Mouse (Mus musculus) midbrain, embryonic 12.5 days (tissue): ENCODE results near the gene Plpp2. TPM values are rescaled to one million over a fixed set of nuclear protein-coding genes. Genes with fewer than 3 reads are reported as not detected.
A peak's percentile ranks its signal among the peaks of the same experiment; 100 is the strongest.

Source experiments
- ATAC-seq: fragments of 200-750 bp; cut with Nextera tagmentation; 2 replicates; pipeline ENCODE4 v1.8.0; 2017; ENCODE audit warnings: low read depth, moderate TSS enrichment, moderate library complexity; ENCODE audit not compliant: low FRiP score
- H3K27ac ChIP-seq: fragments of 300-500 bp; sonication (generic); replicated peaks from 2 replicates; pipeline ENCODE4 v1.5.1; 2016; ENCODE audit warnings: mild to moderate bottlenecking
- H3K27me3 ChIP-seq: fragments of 300-500 bp; sonication (generic); 2 replicates; pipeline ENCODE4 v1.6.1; 2016; ENCODE audit warnings: mild to moderate bottlenecking
- H3K36me3 ChIP-seq: fragments of 300-500 bp; sonication (generic); 2 replicates; pipeline ENCODE4 v1.6.1; 2016
- H3K4me1 ChIP-seq: fragments of 300-500 bp; sonication (generic); 2 replicates; pipeline ENCODE4 v1.6.1; 2016
- H3K4me2 ChIP-seq: fragments of 300-500 bp; sonication (generic); replicated peaks from 2 replicates; pipeline ENCODE4 v1.6.1; 2016; ENCODE audit warnings: mild to moderate bottlenecking, moderate library complexity
- H3K4me3 ChIP-seq: fragments of 300-500 bp; sonication (generic); 2 replicates; pipeline ENCODE4 v1.5.1; 2016; ENCODE audit warnings: mild to moderate bottlenecking
- H3K9ac ChIP-seq: fragments of 300-500 bp; sonication (generic); replicated peaks from 2 replicates; pipeline ENCODE4 v1.6.1; 2016; ENCODE audit warnings: mild to moderate bottlenecking, moderate library complexity
- H3K9me3 ChIP-seq: fragments of 300-500 bp; sonication (generic); 2 replicates; pipeline ENCODE4 v1.6.1; 2016; ENCODE audit warnings: mild to moderate bottlenecking
- WGBS: fragments of 180-500 bp; shearing (Covaris S2); methylation state at CpG from one replicate; pipeline ENCODE4 v1.1.7; 2016; 5-methylcytosine and 5-hydroxymethylcytosine counted together
- microRNA-seq: library from miRNA; unstranded; fragments of <30 nt; microRNA quantifications from one replicate; pipeline ENCODE4, GENCODE M21; 2017
- polyA plus RNA-seq: library from polyadenylated mRNA; unstranded; fragments of >200 nt; fragmentation: Nextera tagmentation; extraction: Ambion mirVana; gene quantifications from 2 replicates; pipeline ENCODE4 v1.2.1, GENCODE M21; 2016

Gene Plpp2
- polyA plus RNA-seq, 1 experiment from 2014 or later: 11.0 TPM

DNA sequence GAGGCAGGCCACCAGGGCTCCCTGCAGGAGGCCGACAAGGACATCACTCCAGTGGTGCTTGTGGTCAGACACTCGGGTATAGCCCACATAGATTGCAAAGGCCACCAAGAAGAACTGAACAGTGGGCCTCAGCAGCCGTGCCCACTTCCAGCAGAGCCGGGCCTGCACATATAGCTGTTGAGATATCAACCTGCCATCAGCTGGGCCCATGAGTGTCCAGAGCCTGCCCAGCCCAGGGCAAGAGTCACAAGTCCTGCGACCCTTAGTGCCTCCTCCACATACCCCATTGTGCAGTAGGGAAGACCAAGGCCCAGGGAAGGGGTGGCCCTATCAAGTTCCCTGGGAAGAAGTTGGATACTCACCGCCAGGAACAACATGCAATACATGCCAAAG, 6.1 kb downstream of the Plpp2 start:
- H3K36me3 ChIP-seq: no peaks in the 10 kb centered on the region
- no peak overlapping the region for H3K4me2 ChIP-seq
- no peak for ATAC-seq
- 91% methylated on average over 6 of the region's 6 CpGs for WGBS
- no peaks in the 10 kb centered on the region for H3K9me3 ChIP-seq
- no peaks in the 10 kb centered on the region for H3K4me1 ChIP-seq
- no peak overlapping the region for H3K9ac ChIP-seq
- no peak overlapping the region for H3K4me3 ChIP-seq
- H3K27me3 ChIP-seq: 0 out of 2 replicates have a peak, but pooled peaks cover 3% of the 10 kb centered on the region
- H3K27ac ChIP-seq: no peak overlapping the region

DNA sequence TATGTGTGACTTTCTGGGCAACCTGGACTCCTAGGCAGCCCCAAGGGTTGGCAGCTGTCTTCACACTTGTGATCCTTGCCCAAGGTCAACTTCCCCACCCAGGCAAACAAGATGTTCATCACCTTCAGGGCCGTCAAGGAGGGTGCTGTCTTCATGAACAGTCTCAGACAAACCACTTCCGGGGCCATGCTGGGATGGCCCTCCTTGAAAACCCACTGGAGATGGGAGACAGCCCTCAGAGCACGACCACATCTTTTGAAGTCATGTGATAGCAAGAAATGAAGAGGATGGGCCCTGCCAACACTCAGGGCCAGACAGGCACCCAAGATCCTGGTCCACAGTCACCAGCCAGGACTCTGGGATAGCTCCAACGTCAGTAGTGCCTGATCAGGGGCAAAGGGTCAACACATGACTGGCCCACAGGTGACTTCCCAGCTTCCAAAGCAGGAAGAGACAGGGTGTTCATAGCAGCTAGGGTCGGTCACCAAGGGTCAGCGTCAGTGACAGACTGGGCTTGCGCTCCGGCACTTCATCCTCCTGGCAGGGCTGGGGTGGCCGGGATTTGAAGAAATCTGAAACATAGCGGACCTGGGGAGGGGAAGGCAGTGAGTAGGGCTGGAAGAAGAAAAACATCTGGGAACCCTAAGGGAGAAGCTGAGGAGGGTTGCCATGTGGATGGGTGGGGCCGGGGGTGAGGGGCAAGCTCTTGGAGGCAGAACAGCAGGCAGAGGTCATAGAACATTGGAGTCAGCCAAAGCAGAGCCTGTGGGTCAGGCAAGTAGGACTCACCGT, 6.7 kb downstream of the Plpp2 start:
- no peaks in the 10 kb centered on the region for H3K27me3 ChIP-seq
- H3K4me2 ChIP-seq: no peak overlapping the region
- no peak for ATAC-seq
- no peaks in the 10 kb centered on the region for H3K36me3 ChIP-seq
- 89% methylated on average over 12 of the region's 12 CpGs for WGBS
- H3K9ac ChIP-seq: no peak overlapping the region
- H3K4me3 ChIP-seq: no peak overlapping the region
- no peaks in the 10 kb centered on the region for H3K4me1 ChIP-seq
- no peaks in the 10 kb centered on the region for H3K9me3 ChIP-seq
- H3K27ac ChIP-seq: no peak overlapping the region

- Histone ChIP-seq H3K9ac (no peak overlapping the region), H3K27me3 (no peaks in the 10 kb centered on the region), H3K4me1 (no peaks in the 10 kb centered on the region), H3K4me2 (no peak overlapping the region), H3K9me3 (no peaks in the 10 kb centered on the region), H3K36me3 (no peaks in the 10 kb centered on the region), H3K27ac (no peak overlapping the region), H3K4me3 (no peak overlapping the region)
- ATAC-seq: no peak
- WGBS: 90% methylated on average over 8 of the region's 8 CpGs
These were observed 7.9 kb downstream of the Plpp2 start for GRCm38 (mm10) chr10:79525456-79526325.

DNA sequence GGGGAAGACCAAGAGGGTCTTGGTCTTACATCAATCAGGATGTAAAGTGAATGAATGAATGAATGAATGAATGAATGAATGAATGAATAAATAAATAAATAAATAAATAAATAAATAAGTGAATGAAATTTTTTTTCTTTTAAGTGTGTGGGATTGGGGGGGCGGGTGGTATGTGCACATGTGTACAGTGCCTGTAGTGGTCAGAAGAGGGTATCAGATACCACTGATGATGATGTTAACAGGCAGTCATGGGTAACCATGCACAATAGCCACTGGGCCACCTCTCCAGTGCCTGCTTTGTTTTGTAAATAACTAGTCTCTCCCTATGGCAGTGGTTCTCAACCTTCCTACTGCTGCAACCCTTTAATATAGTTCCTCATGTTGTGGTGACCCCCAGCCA, 9.2 kb downstream of the Plpp2 start:
- Histone ChIP-seq H3K4me3 (no peak overlapping the region), H3K9ac (no peak overlapping the region), H3K9me3 (no peaks in the 10 kb centered on the region), H3K4me2 (no peak overlapping the region), H3K27me3 (no peaks in the 10 kb centered on the region), H3K36me3 (no peaks in the 10 kb centered on the region), H3K4me1 (no peaks in the 10 kb centered on the region), H3K27ac (no peak overlapping the region)
- ATAC-seq: peak; percentile 52; the same call in 1 of the 2 replicates
- 64% methylated on average over 1 of the region's 1 CpGs for WGBS

- Histone ChIP-seq H3K4me1 (no peaks in the 10 kb centered on the region), H3K27ac (no peak overlapping the region), H3K4me2 (no peak overlapping the region), H3K9ac (no peak overlapping the region), H3K9me3 (no peaks in the 10 kb centered on the region), H3K27me3 (no peaks in the 10 kb centered on the region), H3K4me3 (no peak overlapping the region), H3K36me3 (no peaks in the 10 kb centered on the region)
- WGBS: 87% methylated on average over 2 of the region's 2 CpGs
- no peak for ATAC-seq
These were observed 26.9 kb downstream of the Plpp2 start for GRCm38 (mm10) chr10:79506709-79507108.

DNA sequence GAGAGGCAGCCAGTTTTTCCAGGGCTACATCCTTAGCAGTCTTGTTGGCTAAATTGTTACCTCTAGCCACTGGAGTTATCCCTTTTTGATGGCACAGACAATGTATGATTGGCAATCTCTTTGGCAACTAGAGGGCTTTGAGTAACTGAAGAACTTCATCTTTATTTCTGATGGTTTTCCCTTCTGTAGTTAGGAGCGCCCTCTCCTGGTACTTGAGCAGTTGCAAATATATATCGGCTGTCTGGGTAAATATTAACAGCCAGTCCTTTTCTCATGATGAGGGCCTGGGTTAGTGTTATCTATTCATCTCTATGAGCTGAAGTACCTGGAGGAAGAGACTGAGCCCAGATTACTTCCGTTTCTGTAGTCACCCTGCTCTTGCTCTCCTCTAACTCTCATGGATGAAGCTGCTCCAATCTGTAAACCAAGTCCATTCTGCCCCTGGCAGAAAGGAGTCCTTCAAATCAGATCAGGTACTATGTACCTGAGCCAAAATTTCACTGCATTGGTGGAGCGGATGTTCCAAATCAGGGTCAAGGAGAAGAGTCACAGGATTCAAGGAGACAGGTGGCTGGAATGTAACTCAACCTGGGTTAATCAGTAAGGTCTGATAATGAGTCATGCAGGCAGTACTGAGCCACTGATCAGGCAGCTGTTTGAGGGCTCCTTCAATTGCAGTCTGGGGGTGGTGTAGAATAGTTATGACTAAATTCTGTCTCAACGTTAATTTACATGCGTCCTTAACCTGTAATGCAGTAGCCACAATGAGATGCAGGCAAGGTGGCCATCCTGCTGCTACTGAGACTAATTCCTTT, 30.6 kb downstream of the Plpp2 start:
- Histone ChIP-seq H3K9ac (no peak overlapping the region), H3K36me3 (no peaks in the 10 kb centered on the region), H3K27me3 (no peaks in the 10 kb centered on the region), H3K27ac (no peak overlapping the region), H3K9me3 (no peaks in the 10 kb centered on the region), H3K4me3 (no peak overlapping the region), H3K4me2 (no peak overlapping the region), H3K4me1 (no peaks in the 10 kb centered on the region)
- no peak for ATAC-seq
- 66% methylated on average over 6 of the region's 6 CpGs for WGBS

DNA sequence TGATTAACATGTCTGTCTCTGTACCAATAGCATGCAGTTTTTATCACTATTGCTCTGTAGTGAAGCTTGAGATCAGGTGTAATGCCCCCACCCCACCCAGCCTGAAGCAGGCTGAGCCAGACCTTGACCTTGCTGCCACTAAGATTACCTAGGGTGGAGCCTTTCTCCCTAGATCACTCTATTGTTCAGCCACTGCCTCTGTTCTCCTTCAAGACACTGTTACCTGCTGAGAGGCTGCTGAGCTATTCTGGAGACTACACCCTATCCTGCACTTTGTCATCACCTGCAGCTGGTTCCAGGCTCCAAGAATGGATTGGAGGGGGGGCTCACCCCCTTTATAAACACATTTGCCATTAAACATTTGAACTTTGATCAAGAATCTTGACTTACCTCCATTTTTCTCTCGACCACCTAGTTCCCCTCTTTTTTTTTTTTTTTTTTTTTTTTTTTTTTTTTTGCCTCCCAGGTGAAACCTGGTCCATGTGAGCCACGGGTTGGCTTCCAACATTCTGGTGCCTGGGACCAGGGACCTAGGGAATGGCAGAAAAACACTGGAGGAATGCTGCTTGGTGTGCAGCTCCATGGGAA, 36.8 kb downstream of the Plpp2 start:
- no peak overlapping the region for H3K4me3 ChIP-seq
- H3K27me3 ChIP-seq: no peaks in the 10 kb centered on the region
- no peaks in the 10 kb centered on the region for H3K4me1 ChIP-seq
- ATAC-seq: no peak
- no peaks in the 10 kb centered on the region for H3K9me3 ChIP-seq
- no peak overlapping the region for H3K4me2 ChIP-seq
- no peak overlapping the region for H3K9ac ChIP-seq
- H3K36me3 ChIP-seq: no peaks in the 10 kb centered on the region
- 59% methylated on average over 2 of the region's 2 CpGs for WGBS
- no peak overlapping the region for H3K27ac ChIP-seq

- no peaks in the 10 kb centered on the region for H3K4me1 ChIP-seq
- H3K9ac ChIP-seq: no peak overlapping the region
- no peak overlapping the region for H3K4me3 ChIP-seq
- 70% methylated on average over 3 of the region's 3 CpGs for WGBS
- ATAC-seq: no peak
- H3K36me3 ChIP-seq: no peaks in the 10 kb centered on the region
- H3K27me3 ChIP-seq: no peaks in the 10 kb centered on the region
- no peak overlapping the region for H3K27ac ChIP-seq
- H3K4me2 ChIP-seq: no peak overlapping the region
- no peaks in the 10 kb centered on the region for H3K9me3 ChIP-seq
These were observed 37.7 kb downstream of the Plpp2 start for GRCm38 (mm10) chr10:79495886-79496285.

Small RNAs within 50 kb of the gene (microRNA-seq; reads per million reads assigned to microRNA genes)
- not detected for gene Mir6909

Other genes with a start within 250 kb of the Plpp2 start
- gene Vmn2r82, start 177.3 kb downstream of the Plpp2 start, polyA plus RNA-seq: not detected in 2 replicates
- 0.07 TPM in 1 of 2 replicates, not detected in the other for gene Vmn2r83, start 65.1 kb downstream of the Plpp2 start, polyA plus RNA-seq
- 59.8 and 62.5 TPM in 2 replicates for gene Mier2, start 21.4 kb upstream of the Plpp2 start, polyA plus RNA-seq
- gene Theg, start 53.5 kb upstream of the Plpp2 start, polyA plus RNA-seq: not detected in 2 replicates
- 0.04 and 0.08 TPM in 2 replicates for gene C2cd4c, start 80.2 kb upstream of the Plpp2 start, polyA plus RNA-seq
- gene Shc2, start 104.1 kb upstream of the Plpp2 start, polyA plus RNA-seq: 22.8 and 23.3 TPM in 2 replicates
- gene Odf3l2, start 111.9 kb upstream of the Plpp2 start, polyA plus RNA-seq: not detected in 2 replicates
- 0.60 and 1.7 TPM in 2 replicates for gene Madcam1, start 130.8 kb upstream of the Plpp2 start, polyA plus RNA-seq
- gene Tpgs1, start 135.6 kb upstream of the Plpp2 start, polyA plus RNA-seq: 62.4 and 72.3 TPM in 2 replicates
- 139 and 156 TPM in 2 replicates for gene Cdc34, start 148.4 kb upstream of the Plpp2 start, polyA plus RNA-seq
- 1.4 TPM in 2 replicates for gene Gzmm, start 155.2 kb upstream of the Plpp2 start, polyA plus RNA-seq
- gene Bsg, start 170.7 kb upstream of the Plpp2 start, polyA plus RNA-seq: 540 and 588 TPM in 2 replicates
- gene Hcn2, start 182.8 kb upstream of the Plpp2 start, polyA plus RNA-seq: 0.18 and 0.25 TPM in 2 replicates
- 45.3 and 46.3 TPM in 2 replicates for gene Polrmt, start 212.8 kb upstream of the Plpp2 start, polyA plus RNA-seq
- gene Fgf22, start 221.3 kb upstream of the Plpp2 start, polyA plus RNA-seq: 0.48 and 0.55 TPM in 2 replicates
- 98.8 and 104 TPM in 2 replicates for gene Rnf126, start 233.2 kb upstream of the Plpp2 start, polyA plus RNA-seq
- gene Fstl3, start 243.5 kb upstream of the Plpp2 start, polyA plus RNA-seq: 1.0 and 1.6 TPM in 2 replicates